Mouse (Mus musculus) G1E (cell line): ENCODE results near the gene Arrdc5.

ENCODE experiments used
- CTCF ChIP-seq: IDR thresholded peaks from 2 replicates; pipeline ENCODE4 v1.5.1; 2012; ENCODE audit warnings: low read depth, low read length, inconsistent platforms, mixed read lengths
- GATA1 ChIP-seq: IDR thresholded peaks from 2 replicates; pipeline ENCODE4 v1.6.1; 2012; ENCODE audit warnings: borderline replicate concordance, low read length, inconsistent platforms, mixed read lengths
- GATA2 ChIP-seq: IDR thresholded peaks from 2 replicates; pipeline ENCODE4 v1.6.1; 2012; ENCODE audit warnings: low read depth, low read length, inconsistent platforms, borderline replicate concordance
- POLR2AphosphoS5 ChIP-seq: IDR thresholded peaks from 2 replicates; pipeline ENCODE4 v1.6.1; 2012; ENCODE audit warnings: low read depth, low read length, inconsistent platforms; ENCODE audit not compliant: insufficient replicate concordance
- TAL1 ChIP-seq: conservative IDR thresholded peaks from 2 replicates; pipeline ENCODE4 v1.6.1; 2012; ENCODE audit warnings: low read depth, low read length, inconsistent platforms, mixed read lengths

- no peak for TF ChIP-seq CTCF
- no peak for TF ChIP-seq GATA1
- no peak for TF ChIP-seq POLR2AphosphoS5
- TF ChIP-seq TAL1, result no peak
- TF ChIP-seq GATA2, result no peak
Measured at GRCm38 (mm10) chr17:56255429-56255828, 44.7 kb downstream of the Arrdc5 start.
